Mouse (Mus musculus): Measurements from ENCODE around the gene Ltb4r2. TPM values are rescaled to one million over a fixed set of nuclear protein-coding genes. Genes with fewer than 3 reads are reported as not detected.
A peak's percentile ranks its signal among the peaks of the same experiment; 100 is the strongest.

The Ltb4r2 gene
- polyA plus RNA-seq, 1 experiment from 2014 or later = 0.20 TPM

DNA sequence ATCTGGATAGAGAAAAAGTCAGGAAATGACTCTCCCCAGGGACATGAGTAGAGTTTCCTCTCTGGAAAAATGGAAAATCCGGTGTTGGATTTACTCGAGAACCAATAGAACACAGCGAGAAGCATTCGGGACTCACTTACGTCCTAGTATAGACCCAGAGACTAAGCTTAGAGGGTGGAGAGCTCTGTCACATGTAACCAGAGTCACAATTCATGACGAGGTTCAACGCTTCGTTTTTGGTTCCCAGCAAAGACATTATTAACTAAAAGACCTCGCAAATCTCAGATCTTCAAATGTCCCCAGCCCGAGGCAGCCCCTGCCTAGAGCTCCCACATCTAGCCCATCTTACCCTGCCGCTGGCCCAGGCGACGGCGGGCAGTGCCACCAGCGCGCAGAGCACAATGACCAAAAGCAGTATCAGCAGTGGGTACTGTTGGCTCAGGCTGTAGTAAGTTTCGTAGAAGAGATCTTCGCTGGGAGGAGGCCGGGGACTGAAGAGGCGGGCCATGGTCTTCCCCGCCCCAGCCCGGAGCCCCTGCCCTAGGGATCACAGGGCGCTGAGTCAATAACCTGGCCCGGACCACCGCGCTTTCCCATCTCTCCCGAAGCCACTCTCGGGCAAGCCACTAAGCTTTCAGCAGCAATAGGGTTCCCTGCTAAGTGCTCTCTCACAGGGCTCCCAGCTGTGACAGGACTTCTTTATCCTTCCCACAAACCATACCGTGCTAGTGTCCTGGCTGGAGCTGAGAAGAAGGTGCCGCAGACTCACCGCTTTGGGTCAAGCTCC lies 22.1 kb downstream of the Ltb4r2 start:
- peak overlapping the region; percentile 83 for H3K27ac ChIP-seq (ENCODE audit: low read length)
- H3K9me3 ChIP-seq (ENCODE audit: control insufficient read depth, low read length) = no peaks in the 10 kb centered on the region
- peak overlapping the region; percentile 76 for H3K4me2 ChIP-seq (ENCODE audit: low read depth, low read length)
- peaks cover 12% of the 10 kb centered on the region for H3K27me3 ChIP-seq (ENCODE audit: control insufficient read depth, insufficient read depth, low read depth, low read length)
- H3K4me3 ChIP-seq (ENCODE audit: low read length) = peak overlapping the region; percentile 56
- 2% methylated on average over 31 of the region's 31 CpGs for WGBS
- no peaks in the 10 kb centered on the region for H3K36me3 ChIP-seq (ENCODE audit: control insufficient read depth, insufficient read depth, low read length)
- peaks cover 21% of the 10 kb centered on the region for H3K4me1 ChIP-seq (replicated peaks; ENCODE audit: control insufficient read depth, insufficient read depth, low read length)
- peak overlapping the region; percentile 72 for H3K9ac ChIP-seq (ENCODE audit: low read length)
- ATAC-seq (ENCODE audit: low read depth) = peak; percentile 77

DNA sequence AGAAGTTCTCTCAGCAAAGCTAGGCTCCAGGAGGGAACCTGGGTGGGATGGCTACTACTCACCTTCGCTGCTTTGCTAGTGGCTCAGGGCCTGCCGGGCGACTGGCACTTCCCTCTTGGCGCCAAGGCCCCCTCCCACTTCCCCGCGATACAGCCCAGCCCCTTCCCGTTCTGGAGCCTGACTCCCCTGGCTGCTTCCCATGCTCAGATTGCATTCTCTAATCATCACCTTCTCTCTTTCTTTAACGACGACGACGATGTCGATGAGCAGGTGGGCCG lies 22.7 kb downstream of the Ltb4r2 start, which contains the start of gene Adcy4:
Gene Adcy4 (minus strand): TSS at position 138 of the 278 bp plus-strand sequence.
- H3K4me2 ChIP-seq (ENCODE audit: low read depth, low read length) = peak within 1 kb of the TSS; percentile 76
- H3K9ac ChIP-seq (ENCODE audit: low read length) = peak within 1 kb of the TSS; percentile 72
- H3K9me3 ChIP-seq (ENCODE audit: control insufficient read depth, low read length) = no peaks in the 10 kb centered on the region
- H3K4me1 ChIP-seq (replicated peaks; ENCODE audit: control insufficient read depth, insufficient read depth, low read length) = peaks cover 23% of the 10 kb centered on the region
- peak within 1 kb of the TSS; percentile 56 for H3K4me3 ChIP-seq (ENCODE audit: low read length)
- ATAC-seq (ENCODE audit: low read depth) = 0 out of 2 replicates have a peak, but pooled peaks have one; percentile 24
- peak within 1 kb of the TSS; percentile 83 for H3K27ac ChIP-seq (ENCODE audit: low read length)
- H3K36me3 ChIP-seq (ENCODE audit: control insufficient read depth, insufficient read depth, low read length) = no peaks in the 10 kb centered on the region
- 6% methylated on average over 13 of the region's 13 CpGs for WGBS
- peaks cover 13% of the 10 kb centered on the region for H3K27me3 ChIP-seq (ENCODE audit: control insufficient read depth, insufficient read depth, low read depth, low read length)

DNA sequence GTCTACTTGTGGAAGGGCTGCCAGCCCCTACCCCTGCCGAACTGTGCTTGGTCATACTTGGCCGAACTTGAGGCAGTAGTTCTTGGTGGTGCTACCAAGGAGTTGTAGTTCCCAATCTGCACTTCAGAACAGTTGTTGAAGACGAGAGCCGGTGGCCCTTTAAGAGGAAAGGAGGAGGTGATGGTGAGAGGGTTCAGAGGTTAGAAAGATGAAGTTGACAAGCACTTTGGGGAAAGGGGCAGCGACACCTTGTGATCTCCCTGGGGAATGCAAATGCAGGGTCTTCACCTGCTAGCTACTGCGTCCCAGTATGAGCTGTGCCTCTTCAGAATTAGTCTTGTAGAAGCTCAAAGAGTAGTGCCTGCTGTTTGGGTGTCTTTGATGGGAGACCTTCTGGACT lies 24.0 kb downstream of the Ltb4r2 start:
- H3K9ac ChIP-seq (ENCODE audit: low read length) = no peak overlapping the region
- no peak overlapping the region for H3K4me3 ChIP-seq (ENCODE audit: low read length)
- no peaks in the 10 kb centered on the region for H3K9me3 ChIP-seq (ENCODE audit: control insufficient read depth, low read length)
- WGBS = 28% methylated on average over 6 of the region's 6 CpGs
- peaks cover 13% of the 10 kb centered on the region for H3K27me3 ChIP-seq (ENCODE audit: control insufficient read depth, insufficient read depth, low read depth, low read length)
- peaks cover 23% of the 10 kb centered on the region for H3K4me1 ChIP-seq (replicated peaks; ENCODE audit: control insufficient read depth, insufficient read depth, low read length)
- no peak overlapping the region for H3K27ac ChIP-seq (ENCODE audit: low read length)
- no peak overlapping the region for H3K4me2 ChIP-seq (ENCODE audit: low read depth, low read length)
- ATAC-seq (ENCODE audit: low read depth) = no peak
- no peaks in the 10 kb centered on the region for H3K36me3 ChIP-seq (ENCODE audit: control insufficient read depth, insufficient read depth, low read length)

DNA sequence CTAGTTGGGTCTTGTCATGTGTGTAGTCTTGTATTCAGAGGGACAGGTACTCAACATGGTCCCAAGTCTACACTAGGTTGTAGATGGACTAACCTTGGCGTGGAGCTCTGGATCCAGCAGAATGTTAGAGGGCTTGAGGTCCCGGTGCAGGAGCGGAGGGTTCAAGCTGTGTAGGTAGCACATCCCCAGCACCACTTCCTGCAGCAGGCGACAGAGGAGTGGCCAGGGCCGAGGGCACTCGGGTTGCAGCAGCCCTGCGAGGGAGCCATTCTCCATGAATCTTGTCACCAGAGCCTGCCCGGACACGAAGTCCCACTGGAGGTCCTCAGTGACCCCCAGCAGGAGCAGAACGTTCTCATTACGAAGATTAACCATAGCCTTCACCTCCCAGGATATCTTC lies 26.5 kb downstream of the Ltb4r2 start:
- H3K9ac ChIP-seq (ENCODE audit: low read length) = peak overlapping the region; percentile 65; the same call in 1 of the 2 replicates
- no peak overlapping the region for H3K27ac ChIP-seq (ENCODE audit: low read length)
- peaks cover 10% of the 10 kb centered on the region for H3K27me3 ChIP-seq (ENCODE audit: control insufficient read depth, insufficient read depth, low read depth, low read length)
- 35% methylated on average over 11 of the region's 11 CpGs for WGBS
- H3K36me3 ChIP-seq (ENCODE audit: control insufficient read depth, insufficient read depth, low read length) = no peaks in the 10 kb centered on the region
- peaks cover 9% of the 10 kb centered on the region for H3K4me1 ChIP-seq (replicated peaks; ENCODE audit: control insufficient read depth, insufficient read depth, low read length)
- no peak for ATAC-seq (ENCODE audit: low read depth)
- H3K4me3 ChIP-seq (ENCODE audit: low read length) = peak overlapping the region; percentile 57
- H3K9me3 ChIP-seq (ENCODE audit: control insufficient read depth, low read length) = no peaks in the 10 kb centered on the region
- H3K4me2 ChIP-seq (ENCODE audit: low read depth, low read length) = peak overlapping the region; percentile 82

DNA sequence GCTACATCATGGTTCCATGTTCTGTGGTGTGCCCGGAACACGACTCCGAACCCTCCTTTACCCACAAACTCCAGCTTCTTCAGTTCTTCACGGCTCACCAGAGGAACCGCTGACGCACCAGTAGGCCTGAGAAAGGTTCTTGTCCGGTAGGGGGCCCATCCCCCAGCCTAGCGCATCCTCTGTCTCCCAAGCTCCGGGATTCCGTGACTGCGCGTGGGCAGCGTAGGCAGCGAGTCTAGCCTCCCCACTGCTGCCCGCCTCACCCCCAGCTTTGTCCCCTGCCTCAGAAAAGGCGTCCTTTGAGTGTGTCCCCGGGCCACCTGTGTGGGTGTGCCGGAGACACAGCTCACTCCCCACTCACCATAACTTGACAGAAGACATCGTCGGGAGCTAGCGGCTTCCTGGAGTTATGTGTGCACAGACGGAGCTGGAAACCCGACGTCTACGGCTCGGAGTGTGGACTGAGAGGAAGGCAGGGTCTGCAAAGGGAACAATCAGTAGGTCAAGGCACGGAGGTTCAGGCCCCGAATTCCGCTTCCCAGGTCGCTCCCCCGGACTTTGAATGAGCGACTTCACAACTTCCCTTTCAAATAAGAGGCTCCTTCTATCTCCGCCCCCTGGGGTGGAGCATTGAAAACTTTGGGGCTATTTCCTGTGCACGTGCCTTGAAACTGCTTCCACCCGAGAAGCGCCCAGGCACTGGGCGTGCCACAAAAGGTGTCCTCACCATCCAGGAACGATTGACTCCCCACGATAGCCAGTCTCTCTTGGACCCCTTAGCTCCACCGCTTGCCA lies 27.2 kb downstream of the Ltb4r2 start, which contains the start of gene Ripk3:
Gene Ripk3 (minus strand): TSS at position 610 of the 795 bp plus-strand sequence.
- Histone ChIP-seq H3K4me2 (ENCODE audit: low read depth, low read length) (peak within 1 kb of the TSS; percentile 82), H3K9me3 (ENCODE audit: control insufficient read depth, low read length) (no peaks in the 10 kb centered on the region), H3K27ac (ENCODE audit: low read length) (no peak within 1 kb of the TSS), H3K36me3 (ENCODE audit: control insufficient read depth, insufficient read depth, low read length) (no peaks in the 10 kb centered on the region), H3K27me3 (ENCODE audit: control insufficient read depth, insufficient read depth, low read depth, low read length) (peaks cover 10% of the 10 kb centered on the region), H3K4me3 (ENCODE audit: low read length) (peak within 1 kb of the TSS; percentile 57), H3K9ac (ENCODE audit: low read length) (peak within 1 kb of the TSS; percentile 65), H3K4me1 (replicated peaks; ENCODE audit: control insufficient read depth, insufficient read depth, low read length) (peaks cover 8% of the 10 kb centered on the region)
- WGBS = 3% methylated on average over 40 of the region's 40 CpGs
- peak; percentile 37 for ATAC-seq (ENCODE audit: low read depth)

DNA sequence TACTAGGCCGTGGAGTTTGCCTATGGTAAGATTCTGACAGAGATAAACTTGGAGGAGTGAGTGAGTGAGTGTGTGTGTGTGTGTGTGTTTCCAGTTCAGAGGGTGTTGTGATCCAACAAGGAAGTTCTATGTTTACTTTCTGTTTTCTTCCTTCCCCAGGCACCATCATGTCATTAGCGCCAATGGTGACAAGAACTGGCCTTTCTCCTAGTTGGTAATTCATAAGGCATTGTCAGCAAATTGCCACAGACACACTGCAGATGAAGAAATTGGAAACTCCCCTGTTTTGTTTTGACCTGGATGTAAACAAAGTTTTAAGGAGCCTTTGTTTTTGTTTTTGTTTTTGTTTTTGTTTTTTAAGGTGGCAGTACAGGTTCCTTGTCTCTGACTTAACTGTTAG lies 32.2 kb downstream of the Ltb4r2 start:
- no peaks in the 10 kb centered on the region for H3K9me3 ChIP-seq (ENCODE audit: control insufficient read depth, low read length)
- H3K4me3 ChIP-seq (ENCODE audit: low read length) = no peak overlapping the region
- no peak overlapping the region for H3K4me2 ChIP-seq (ENCODE audit: low read depth, low read length)
- peaks cover 10% of the 10 kb centered on the region for H3K4me1 ChIP-seq (replicated peaks; ENCODE audit: control insufficient read depth, insufficient read depth, low read length)
- no peak for ATAC-seq (ENCODE audit: low read depth)
- no peaks in the 10 kb centered on the region; the same call in 1 of the 2 replicates for H3K27me3 ChIP-seq (ENCODE audit: control insufficient read depth, insufficient read depth, low read depth, low read length)
- no peak overlapping the region for H3K27ac ChIP-seq (ENCODE audit: low read length)
- WGBS = 27% methylated on average over 2 of the region's 2 CpGs
- no peak overlapping the region for H3K9ac ChIP-seq (ENCODE audit: low read length)
- H3K36me3 ChIP-seq (ENCODE audit: control insufficient read depth, insufficient read depth, low read length) = no peaks in the 10 kb centered on the region

DNA sequence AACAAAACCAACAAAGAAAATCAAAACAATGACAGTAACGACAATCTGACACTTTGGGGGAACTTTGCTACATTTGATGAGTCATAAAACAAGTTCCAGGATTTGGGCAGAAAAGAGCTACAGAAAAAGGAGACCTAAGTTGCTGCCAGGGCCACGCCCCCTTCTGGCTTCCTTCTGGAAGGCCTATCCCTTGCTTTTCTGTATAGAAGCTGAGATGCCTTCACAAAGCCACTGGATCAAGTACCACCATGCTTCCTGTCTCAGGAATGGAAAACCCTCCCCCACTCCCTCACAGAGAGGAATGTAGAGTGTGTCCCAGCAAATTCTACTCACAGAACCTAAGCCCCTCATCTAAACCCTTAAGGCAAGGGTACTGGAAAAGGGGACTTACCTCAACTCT lies 32.7 kb downstream of the Ltb4r2 start:
- Histone ChIP-seq H3K9me3 (ENCODE audit: control insufficient read depth, low read length) (no peaks in the 10 kb centered on the region), H3K4me1 (replicated peaks; ENCODE audit: control insufficient read depth, insufficient read depth, low read length) (peaks cover 9% of the 10 kb centered on the region; the same call in 1 of the 2 replicates), H3K4me2 (ENCODE audit: low read depth, low read length) (no peak overlapping the region), H3K27ac (ENCODE audit: low read length) (no peak overlapping the region), H3K4me3 (ENCODE audit: low read length) (no peak overlapping the region), H3K9ac (ENCODE audit: low read length) (no peak overlapping the region), H3K36me3 (ENCODE audit: control insufficient read depth, insufficient read depth, low read length) (no peaks in the 10 kb centered on the region), H3K27me3 (ENCODE audit: control insufficient read depth, insufficient read depth, low read depth, low read length) (no peaks in the 10 kb centered on the region)
- 60% methylated on average over 2 of the region's 2 CpGs for WGBS
- ATAC-seq (ENCODE audit: low read depth) = peak; percentile 65

DNA sequence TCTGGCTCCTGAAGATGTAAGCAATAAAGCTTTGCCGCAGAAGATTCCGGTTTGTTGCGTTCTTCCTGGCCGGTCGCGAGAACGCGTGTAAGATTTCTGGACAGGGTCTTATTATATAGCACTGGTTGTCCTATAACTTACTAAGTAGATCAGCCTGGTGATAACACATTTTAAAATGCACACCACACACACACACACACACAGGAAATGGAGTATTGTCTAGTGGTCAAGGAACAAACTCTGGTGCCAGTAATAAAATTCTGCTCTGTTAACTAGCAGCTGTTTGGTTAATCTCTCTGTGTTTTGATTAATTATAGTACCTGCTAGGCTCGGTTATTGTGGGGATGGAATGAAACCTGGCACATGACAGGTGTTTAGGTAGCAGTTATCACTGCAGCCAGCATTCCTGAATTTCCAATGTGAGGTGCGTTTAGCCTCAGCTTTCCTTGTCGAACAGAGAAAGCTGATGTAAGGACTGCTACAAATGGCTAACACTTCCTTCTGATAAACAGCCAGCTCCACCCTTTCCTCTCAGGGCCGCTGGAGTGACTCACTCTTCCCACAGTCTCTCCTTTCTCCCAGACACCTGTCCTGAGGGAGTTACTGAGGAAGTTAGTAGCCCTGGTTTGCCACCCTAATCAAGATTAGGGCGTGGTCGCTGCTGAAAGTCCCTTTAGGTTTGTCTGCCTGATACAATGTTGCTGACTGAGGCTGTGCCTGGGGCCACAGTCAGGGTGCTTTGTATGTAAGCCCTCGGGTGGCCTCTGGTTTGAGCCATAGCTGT lies 34.3 kb downstream of the Ltb4r2 start:
- H3K4me3 ChIP-seq (ENCODE audit: low read length) = no peak overlapping the region
- ATAC-seq (ENCODE audit: low read depth) = peak; percentile 66; the same call in 1 of the 2 replicates

More for the DNA sequence above, 34.3 kb downstream of the Ltb4r2 start:
- no peaks in the 10 kb centered on the region for H3K9me3 ChIP-seq (ENCODE audit: control insufficient read depth, low read length)
- peak overlapping the region; percentile 66 for H3K27ac ChIP-seq (ENCODE audit: low read length)
- H3K9ac ChIP-seq (ENCODE audit: low read length) = peak overlapping the region; percentile 28; the same call in 1 of the 2 replicates
- no peaks in the 10 kb centered on the region for H3K36me3 ChIP-seq (ENCODE audit: control insufficient read depth, insufficient read depth, low read length)
- H3K4me2 ChIP-seq (ENCODE audit: low read depth, low read length) = no peak overlapping the region
- no peaks in the 10 kb centered on the region for H3K27me3 ChIP-seq (ENCODE audit: control insufficient read depth, insufficient read depth, low read depth, low read length)
- 58% methylated on average over 15 of the region's 15 CpGs for WGBS
- H3K4me1 ChIP-seq (replicated peaks; ENCODE audit: control insufficient read depth, insufficient read depth, low read length) = peaks cover 9% of the 10 kb centered on the region; the same call in 1 of the 2 replicates
